Mouse (Mus musculus) cerebellum, postnatal 36 days (tissue): ENCODE results near the gene Fam160b1.
A peak's percentile ranks its signal among the peaks of the same experiment; 100 is the strongest.

Experiments used
- DNase-seq, 2 experiments: peaks; one replicate each; pipeline ENCODE4 v3.0.0; 2021 to 2022; ENCODE audit warnings: mixed read lengths in 2 of 2

The Fam160b1 gene

DNA sequence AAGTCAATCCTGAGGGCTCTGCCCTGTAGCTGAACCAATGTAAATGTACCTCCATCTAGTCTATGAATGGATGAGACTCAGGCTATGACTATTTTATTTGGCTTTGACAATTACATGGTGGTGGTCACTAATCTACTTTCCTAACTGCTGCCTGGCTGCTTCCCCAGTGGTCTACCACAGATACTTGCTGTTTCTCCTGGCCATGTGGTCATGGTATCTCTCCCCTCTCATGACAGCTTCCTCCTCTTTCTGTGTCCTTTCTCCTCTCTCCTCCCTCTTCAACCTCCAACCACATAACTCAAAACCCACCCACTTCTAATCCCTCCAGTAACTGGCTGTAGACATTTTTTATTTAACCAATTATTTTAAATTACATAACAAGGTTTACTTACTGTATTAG, 11.4 kb upstream of the Fam160b1 start:
- DNase-seq, result no peak

DNA sequence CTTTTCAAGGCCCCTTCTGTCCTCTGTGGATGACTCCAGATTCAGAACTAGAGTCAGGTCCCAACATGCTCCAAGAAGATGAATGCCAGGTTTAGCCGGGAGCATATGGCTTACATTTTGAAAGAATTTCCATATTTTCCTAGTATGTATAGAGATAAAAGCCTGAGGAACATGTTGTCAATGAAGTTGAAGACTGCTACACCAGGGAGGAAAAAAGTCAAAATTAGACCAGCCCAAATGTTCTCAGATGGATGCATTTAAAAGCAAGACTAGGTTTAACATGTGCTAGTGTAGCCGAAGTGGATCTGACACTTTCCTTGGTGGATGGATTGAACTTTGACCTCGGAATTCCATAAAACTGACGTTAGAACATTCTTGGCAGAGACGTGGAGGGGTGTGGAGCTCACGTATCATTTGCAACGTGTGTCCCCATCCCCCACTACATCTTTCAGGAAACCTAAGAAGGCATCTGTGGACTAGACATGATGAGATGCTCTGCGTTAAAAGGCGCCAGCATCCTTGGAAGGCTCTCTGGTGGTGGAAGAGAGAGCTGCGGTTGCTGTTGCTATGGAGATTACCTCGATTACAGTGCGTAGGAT, 8.0 kb upstream of the Fam160b1 start:
- DNase-seq, result no peak

DNA sequence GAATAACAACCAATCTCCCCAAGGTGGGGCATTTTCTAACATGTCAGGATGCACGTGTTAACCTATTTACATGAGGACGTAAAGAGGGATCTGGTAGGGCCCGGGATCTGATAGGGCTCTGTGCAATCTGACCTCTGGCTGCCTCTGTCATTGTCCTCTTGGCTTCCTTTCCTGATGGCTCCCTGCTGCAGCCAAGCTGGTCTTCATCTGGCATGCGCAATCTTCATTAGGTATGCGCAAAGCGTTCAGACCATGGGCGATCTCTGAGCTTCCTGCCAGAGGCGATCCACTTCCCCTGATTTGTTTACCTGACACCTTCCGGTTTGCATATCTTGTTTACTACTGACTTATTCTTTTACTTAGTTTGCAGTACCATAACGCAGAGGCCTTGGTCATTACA, 7.3 kb upstream of the Fam160b1 start:
- DNase-seq, result no peak

DNA sequence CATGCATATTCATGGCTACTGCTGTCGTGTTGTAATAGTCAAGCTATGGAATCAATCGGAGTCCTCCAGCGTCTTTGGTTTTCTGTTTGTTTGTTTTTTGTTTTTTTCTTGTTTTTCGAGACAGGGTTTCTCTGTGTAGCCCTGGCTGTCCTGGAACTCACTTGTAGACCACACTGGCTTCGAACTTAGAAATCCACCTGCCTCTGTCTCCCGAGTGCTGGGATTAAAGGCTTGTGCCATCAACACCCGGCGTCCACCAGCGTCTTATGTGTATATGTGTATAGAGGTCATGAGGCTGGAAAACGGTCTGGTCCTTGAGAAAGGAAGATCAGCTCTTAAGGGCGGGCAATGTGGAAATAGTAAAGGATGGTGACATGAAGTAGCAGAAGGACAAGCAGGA, 6.4 kb upstream of the Fam160b1 start:
- no peak for DNase-seq

DNA sequence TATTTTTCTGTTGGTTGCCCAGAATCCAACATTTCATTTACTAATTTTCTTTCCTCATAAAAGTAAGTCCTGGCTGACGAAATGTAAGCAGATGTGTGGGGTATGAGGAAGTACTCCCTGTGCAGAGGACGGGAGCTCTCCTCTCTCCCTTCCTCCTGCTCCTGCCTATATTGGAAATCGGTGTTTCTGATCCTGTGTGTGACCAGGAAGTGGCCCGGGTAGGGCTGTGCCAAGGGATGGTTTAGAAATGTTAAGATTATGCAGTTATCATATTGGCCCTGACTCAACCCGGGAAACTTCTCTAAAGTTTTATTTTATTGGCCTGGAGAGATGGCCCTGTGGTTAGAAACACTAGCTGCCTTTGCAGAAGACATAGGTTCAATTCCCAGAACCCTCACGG, 5.8 kb upstream of the Fam160b1 start:
- no peak for DNase-seq

DNA sequence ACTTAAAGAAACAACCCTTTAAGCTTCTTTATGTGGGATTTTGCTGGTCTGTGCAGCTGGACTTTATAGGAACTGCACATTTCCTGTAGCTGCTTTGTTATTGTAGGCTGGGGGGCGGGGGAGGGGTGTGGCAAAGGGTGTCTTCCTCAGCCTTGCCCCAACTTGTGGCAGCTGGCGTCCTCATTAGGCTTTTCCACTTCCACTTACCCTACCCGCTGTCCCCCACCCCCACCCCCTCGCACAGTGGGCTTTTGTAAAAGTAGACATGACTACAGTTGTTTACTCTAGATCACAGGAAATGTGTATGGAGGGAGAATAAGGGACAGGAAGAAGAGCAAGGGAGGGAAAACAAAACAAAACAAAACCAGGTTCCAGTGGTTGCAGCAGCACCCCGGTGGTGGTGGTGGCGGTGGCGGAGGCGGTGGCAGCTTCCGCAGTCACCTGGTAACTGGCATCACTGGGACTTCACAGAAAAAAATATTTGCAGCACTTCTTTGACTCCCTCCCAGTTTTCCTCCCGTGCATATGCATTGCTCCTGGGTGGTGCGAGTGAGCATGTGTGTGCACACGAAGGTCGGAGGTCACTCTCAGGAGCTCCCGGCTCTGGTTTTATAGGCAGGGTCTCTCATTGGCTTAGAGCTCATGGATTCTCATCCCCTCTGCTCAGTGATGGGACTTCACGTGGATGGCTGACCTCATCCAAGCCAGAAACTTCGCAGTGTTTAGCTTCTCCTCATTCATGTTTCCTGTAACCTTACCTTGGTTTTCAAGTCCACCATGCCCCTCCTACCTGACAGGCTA, 4.8 kb upstream of the Fam160b1 start:
- DNase-seq, result no peak

DNA sequence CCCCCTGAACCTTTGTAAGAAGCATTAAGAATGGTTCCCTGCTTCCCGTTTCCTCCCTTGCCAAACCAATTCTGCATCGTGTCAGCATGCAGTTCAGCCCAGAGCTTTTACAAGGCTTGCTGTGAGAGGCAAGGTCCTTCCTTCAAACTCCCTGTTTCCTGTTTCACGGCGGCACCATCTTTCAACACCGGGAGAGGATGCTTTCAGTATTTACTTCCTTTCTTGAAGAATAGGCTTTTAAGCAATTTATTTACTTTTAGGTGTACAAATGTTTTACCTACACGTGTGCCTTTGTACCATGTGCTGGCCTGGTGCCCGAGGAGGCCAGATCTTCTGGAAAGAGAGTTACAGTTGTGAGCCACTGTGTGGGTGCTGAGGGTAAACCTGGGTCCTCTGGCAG, 4.2 kb upstream of the Fam160b1 start:
- no peak for DNase-seq

DNA sequence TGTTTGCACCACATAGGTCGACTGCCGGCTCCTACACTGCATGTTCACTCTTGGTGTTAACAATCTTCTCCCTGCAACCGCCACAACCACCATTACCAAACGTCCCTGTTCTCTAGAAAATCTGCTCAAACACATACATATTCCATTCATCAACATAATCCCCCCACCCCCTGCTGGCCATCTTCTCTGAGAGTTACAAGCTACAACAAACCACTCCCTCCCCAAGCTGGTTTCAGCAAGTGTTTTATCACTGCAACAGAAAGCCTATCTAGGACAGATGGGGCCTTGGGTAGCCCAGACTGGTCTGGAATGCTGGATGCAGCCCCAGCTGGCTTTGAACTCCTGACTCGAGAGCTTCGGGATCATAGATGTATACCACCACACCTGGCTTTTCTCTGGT, 3.2 kb upstream of the Fam160b1 start:
- no peak for DNase-seq

DNA sequence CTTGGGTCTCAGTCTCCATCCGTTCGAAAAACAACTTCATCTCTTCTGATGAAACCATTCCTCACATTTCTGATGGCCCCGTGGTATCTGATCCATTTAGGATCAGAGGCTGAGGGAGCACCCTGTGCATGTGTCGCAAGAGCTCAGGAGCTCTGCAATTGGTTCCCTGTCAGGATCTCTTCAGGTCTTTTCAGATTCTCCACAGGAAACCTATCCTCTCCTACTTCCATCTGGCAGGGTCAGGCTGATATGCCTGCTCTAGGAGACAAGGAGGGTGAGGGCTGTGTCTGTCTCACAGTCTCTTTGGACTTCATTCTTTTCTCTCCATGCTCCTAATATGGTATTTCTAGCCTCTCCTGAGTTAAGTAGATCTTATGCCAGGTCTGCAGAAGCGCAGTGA, 2.7 kb upstream of the Fam160b1 start:
- DNase-seq, result no peak

DNA sequence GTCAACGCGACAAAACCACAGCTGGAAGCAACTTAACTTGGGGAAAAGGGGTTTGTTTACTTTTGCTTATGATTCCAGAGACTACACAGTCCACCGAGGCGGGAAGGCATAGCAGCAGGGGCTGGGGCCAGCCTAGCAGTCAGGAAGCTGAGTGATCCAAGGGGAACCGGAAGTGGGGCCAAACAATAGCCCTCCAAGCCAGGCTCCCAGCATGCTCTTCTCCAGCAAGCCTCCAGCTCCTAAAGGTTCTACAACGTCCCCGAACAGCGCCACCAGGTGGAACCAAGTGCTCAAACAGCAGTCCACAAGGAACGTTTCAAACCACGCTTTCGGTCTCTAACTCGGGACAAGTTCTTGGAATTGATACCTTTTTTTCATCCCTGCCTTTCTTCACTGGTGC, 2.2 kb upstream of the Fam160b1 start:
- peak; percentile 30 to 44 for DNase-seq

DNA sequence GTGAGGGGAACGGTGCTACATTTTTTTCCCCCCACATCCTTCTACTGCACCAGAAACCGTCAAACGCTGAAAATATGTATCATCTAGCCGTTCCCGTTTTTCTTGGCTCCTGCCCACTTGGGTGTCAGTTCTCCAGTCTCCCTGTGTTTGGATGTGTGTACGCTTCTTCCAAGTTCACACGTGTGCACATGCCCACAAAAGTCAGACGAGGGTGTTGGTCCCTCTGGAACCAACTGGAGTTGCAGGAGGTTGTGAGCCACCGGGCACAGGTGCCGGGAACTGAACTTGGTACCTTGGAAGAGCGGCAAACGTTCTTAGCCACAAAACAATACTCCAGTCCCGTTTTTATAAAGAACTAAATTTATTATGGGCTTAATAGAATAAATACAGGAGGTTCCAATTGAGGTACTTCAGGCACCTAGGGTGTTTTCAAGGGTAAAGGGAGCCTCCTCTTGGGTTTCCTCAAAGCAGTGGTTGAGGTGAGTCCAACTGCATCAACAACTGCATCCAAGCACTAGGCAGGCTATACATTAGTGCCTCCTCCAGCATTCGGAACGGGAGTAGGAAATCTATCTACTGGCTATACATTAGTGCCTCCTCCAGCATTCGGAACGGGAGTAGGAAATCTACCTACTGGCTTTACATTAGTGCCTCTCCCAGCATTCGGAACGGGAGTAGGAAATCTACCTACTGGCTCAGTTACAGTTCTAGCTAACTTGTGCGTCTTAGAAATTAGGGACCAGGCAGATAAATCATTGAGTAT, 1.5 kb upstream of the Fam160b1 start:
- no peak for DNase-seq

DNA sequence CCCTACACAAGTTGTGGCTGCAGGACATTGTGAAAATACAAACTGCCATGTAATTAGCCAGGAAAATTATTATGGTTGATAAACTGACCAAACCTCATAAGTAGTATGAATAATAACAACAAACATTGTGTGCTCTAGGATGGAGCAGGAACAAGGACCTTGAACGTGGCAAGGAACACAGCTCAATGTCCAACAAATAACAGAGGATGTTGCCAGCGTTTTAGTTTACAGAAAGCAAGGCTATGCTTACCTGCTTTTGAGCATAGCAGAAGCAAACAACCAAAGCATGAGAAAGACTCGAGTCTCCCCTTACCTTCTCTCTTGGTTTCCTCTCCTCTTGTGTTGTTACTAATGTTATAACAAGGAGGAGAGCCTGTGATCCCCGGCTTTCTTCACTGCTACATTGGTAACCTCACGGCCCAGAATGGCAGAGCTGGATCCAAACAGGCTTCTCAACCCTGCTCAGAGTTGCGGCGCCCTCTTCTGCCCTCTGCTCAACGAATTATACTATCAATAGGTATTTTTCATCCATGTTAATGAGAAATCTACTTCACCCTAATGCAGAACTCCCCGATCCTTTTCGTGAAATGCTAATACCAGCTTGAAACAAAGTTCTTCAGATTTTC, 666 bp upstream of the Fam160b1 start:
- DNase-seq, result peak; percentile 20 to 37

DNA sequence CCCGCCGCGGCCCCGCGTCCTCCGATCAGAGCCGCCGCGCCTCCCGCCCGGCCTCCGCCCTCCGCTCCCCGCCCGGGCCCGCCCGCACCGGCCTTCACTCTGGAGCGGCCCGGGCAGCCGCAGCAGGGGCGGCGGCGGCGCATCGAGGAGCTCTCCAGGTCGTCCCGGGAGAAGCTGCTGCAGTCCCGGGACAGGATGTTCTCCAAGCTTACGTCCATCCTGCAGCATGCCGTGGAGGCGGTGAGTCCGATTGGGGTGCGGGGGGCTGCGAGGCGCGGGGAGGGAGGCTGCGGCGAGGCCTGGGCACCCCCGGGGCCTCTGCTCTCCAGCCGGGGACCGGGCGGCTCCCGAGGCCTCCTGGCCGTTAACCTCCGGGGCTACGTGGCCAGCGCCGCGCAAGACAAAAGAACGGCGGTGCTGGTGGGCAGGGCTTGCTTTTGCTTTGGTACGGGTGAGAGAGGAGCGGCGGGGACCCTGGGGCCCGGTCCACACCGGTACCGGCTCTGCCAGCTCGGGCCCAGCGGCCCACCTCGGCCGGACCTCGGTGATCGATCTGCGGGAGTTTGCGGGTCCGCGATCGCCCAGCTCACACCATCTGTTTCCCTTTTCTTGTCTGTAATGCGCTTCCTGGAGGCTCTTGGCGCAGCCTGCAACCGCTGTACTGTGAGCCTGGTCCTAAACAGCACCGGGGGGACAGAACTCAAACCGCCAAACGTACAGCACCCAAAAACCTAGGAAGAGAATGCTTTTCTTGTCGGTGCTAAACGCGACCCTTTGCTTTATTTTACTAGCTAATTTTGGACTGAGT, 855 bp downstream of the Fam160b1 start:
- DNase-seq, result peak; percentile 65

DNA sequence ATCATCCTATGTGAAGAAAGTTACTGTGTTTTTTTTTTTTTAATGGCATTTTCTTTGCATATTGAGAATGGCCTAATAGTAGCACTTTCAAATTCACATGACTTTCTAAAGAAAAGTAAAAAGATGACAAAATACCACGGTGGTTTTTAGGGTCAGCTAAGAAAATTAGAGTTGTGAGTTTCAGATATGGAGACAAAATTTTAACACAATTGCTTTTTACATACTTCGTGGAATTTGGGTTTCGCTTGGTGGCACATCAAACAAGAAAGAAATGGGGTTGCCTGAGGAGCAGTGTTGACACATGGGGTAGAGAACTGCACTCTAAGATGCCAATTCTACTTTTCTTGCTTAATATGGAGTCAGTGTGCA, 1.4 kb downstream of the Fam160b1 start:
- no peak for DNase-seq

DNA sequence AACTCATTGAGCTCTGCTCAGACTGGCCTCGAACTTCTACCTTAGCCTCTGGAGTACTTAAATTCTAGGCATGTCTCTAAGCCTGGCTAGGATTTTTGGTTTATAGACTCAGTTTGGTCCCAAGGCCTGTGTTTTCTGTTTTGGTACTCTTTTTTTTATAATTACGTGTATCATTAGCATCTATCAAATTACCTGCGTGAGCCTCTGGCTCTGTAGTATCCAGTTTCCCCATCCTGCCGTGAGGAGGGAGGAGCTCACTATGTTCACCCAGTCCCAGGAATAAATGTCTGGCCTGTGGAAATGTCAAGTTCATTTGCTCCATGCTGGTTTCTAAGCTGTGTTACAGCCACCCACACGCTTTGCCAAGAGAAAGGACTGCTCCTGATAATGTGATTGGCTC, 2.1 kb downstream of the Fam160b1 start:
- DNase-seq, result peak in 1 of 2 experiments; percentile 30

DNA sequence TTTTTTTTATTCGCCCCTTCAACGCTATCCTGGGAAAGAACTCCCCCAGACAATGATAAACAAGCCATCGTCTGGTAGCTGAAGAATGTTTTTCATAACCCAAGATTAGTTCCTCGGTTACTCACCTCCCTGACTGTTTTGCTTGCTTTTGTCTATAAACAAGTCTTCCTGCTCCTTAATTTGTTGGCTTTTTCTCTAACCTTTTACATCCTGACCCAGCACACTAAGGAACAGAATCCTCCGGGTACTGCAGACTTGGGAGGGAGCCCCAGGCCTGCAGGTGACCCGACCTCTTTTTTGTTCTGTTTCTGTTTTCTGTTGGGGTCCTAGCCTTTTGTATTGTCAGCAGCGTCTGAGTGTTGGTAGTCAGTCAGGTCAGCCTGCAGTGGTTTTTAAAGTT, 2.6 kb downstream of the Fam160b1 start:
- DNase-seq, result no peak

DNA sequence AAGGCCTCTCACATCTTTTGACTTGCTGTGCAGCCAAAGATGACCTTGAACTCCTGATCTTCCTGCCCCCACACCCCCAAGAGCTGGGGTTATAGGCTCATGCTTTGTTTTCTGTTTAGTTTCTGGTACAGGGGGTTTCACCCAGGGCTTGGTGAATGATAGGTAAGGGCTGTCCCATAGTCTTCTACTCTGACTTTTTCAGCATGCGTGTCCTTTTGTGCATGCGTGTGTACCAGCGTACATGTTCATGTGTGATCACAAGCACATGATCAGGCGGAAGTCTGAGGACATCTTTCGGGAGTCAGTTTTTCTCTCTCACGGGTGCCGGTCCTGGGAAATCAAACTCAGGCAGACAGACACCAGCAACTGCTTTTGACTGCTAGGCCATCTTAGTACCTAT, 3.1 kb downstream of the Fam160b1 start:
- no peak for DNase-seq

DNA sequence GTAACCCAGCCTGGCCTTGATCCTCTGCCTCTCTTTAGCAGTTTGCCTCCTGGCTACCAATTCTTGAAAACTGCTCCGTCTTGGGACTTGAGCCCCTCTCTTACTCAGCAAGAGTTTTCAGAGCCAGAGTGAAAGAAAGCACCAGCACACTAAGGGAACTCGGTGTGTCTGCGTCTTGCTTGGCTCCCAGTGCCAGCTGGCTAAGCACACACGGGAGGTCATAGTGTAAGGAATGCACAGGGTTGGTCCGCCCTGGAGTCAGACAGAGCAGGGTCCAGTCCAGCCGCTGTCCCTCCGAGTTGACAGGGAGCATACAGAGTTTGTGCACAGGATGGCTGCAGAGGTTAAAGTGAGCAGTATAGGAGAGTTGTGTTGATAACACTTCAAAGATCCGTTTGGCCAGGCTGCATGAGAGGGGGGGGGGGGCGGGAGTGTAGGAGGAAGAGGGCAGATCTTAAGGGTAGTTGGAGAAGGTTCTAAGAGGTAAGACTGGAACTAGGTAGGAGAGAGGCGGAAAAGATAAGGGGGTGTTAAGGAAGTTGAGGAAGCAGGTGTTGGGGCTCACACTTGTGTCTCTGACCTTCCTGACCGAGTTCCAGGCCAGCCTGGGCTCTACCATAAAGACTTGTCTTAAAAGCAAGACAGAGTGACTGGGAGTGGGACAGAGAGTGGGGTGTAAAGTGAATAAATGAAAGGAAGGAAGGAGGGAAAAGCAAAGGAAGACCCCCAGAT, 4.6 kb downstream of the Fam160b1 start:
- DNase-seq, result no peak

DNA sequence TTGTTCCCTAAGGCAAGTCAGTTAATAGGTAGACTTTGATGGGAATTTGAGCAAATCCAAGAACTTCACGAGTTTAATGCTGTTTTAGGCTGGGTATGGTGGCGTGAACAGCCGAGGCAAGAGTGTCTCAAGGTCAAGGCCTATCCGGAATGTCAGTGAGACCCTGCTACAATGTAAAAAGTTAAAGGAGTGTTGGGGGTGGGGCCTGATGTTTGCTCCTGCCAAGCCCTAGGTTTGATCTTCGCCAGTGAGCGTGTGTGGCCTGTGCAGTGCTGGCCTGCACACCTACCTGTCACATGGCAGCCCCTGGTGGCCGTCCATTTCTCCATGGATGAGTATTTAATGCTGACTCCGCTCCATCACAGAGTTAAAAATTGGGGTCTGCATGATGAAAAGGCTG, 5.5 kb downstream of the Fam160b1 start:
- DNase-seq, result no peak

DNA sequence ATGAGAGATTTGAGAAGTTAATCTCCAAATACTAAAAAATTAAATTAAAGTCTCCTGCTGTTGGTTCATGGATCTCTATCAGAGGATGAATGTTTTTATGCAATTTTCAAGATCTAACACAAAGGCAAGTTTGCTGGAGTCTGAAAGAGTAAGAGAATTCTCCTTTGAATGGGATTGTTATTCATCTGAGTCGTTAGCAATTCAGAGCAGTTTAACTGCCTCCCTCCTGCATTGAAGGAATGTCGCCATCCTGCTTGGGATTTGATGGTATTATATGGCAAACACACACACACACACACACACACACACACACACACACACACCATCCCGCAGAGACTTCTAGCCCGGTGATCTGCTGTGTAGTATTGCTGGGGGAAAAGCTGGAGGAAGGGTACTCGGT, 6.1 kb downstream of the Fam160b1 start:
- DNase-seq, result no peak

DNA sequence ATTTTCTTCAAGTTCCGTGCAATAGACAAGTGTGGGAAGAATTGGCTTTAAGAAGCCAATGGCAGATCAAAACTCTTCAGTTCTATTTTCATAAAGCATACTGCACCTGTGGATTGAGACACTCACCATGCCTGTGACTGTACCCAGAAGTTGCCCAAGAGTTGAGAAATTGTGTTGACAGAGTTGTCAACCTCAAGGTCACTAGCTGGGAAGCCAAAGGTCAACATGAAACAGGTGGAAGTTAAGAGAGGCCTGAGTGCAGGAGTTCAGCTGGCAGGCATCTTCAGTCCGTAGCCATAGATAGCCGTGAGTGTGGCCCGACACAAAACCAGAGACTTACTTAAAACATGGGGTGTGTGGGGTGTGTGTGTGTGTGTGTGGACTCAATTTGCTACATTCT, 6.7 kb downstream of the Fam160b1 start:
- DNase-seq, result no peak

DNA sequence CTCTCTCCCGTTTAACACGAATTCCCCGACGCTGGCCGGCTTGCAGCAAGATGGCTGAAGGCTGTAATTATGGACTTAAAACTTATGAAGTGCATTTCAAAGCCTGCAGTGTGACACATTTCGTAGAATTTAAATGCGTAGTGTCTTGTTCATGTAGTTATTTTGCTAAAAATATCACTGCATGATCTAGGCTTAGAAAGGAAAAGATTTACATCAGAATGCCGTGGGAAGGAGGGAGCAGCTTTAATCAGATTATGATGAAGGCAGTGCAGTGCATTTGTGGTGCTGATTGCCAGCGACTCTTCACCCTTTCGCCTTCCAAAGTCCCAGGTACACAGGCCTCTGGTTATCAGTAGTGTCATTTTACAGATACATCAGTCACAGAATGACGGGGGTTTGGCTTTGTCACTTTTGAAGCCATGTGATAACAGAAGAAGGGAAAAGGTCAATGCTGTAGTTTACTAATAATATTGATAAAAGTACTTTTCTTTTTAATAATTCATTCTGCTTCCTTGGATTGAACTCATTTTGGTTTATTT, 7.4 kb downstream of the Fam160b1 start:
- DNase-seq, result no peak
